Mouse (Mus musculus) v-Abl transformed pro-B cells (cell line): ENCODE data around the gene Dab2ip.

Experiments used
- in situ Hi-C, 2 experiments: fragments of 400-800 bp; cut with MboI; formaldehyde crosslinking; loops; one replicate each; pipeline ENCODE4 v1.15.1; 2025; ENCODE audit not compliant: unreplicated experiment in 2 of 2

Dab2ip gene

DNA sequence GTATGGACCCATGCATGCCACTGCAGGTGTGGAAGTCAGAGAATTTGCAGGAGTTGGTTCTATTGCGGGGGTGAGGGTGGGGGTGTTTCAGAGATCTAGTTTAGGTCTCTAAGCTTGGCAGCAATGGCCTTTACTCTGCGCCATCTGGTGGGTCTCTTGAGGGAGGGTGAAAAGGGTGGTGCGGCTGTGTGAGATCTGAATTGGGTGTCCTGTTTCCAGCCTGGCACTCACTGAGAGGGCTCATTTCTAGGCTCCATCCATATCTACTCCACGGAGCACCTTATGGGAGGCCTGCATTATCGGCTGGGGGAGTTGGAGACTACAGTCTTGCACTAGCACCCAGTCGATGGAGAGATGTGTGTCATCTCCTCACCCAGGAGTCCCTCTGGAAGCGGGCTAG is 60.9 kb downstream of the Dab2ip start:
- in situ Hi-C loops: no loop called here

DNA sequence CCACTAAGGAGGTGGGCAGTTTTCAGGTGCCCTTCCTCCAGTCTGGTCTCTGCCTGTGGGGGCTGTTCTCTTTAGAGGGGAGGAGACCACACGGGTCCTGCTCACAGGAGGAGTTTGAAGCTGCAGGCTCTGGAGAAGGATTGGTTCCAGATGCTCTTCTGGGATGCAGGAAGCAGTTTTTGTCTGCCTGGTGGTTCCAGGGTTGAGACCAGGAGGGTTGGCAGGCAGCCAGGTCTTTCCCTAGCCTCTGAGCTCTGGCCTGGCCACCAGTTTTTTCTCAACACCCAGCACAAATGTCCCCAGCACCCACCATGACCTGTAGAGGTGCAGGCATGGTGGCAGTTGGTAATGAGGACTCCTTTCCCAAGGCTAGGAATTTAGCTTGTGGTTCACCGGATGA is 61.5 kb downstream of the Dab2ip start:
- in situ Hi-C loops: no loop called here

DNA sequence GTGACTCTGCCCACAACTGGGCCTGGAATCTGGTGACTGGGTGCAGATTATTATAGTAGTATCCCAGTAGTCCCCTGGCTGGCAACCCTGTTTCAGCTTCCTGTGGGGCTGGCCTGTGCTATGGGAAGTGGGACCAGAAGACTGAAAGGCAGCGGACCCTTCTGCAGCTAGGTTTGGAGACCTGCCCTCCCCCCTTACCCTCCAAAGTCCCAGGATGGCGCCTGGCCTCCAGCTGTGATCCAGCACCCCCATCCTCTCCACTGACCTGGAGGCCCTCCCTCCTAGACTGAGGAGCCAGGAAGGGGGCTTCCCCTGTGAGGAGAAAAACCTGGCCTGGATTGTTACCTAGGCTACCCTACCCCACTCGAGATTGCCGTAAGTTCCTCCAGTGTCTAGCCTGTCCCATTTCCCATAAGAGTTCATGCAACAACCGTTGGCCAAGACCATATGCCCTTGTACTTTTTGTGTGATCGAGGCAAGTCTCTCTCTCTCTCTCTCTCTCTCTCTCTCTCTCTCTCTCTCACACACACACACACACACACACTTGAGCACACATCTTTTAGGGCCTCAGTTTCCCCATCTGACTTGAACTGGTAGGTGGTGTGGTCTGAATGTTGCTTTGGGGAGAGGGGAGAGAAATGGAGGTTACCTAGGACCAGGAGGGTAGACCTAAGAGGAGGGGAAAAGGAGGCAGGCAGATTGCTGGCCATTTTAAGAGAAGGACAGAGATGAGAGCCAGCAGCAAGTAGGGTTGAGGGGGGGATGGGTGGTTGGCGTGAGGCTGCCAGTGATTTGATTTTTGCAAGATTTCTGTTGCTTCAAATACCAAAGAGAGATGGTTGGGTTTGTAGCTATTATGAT is 62.5 kb downstream of the Dab2ip start:
- in situ Hi-C loops: no loop called here

DNA sequence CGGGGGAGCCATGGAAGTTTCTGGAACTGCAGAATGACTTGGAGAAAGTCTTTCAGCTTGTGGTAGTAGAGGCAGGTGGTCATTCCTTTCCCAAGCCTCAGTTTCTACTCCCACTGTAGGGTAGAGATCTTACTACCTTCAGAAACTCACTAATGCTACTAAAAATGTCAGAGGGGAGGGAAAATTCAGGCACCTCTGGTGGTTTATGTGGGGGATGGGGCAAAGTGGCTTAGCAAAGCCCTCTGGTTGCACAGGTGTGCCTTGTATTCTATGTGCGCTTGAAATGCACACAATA is 63.1 kb downstream of the Dab2ip start:
- in situ Hi-C loops: no loop called here

- in situ Hi-C loops: no loop called here
Observed at GRCm38 (mm10) chr2:35621796-35622195, 63.7 kb downstream of the Dab2ip start.

DNA sequence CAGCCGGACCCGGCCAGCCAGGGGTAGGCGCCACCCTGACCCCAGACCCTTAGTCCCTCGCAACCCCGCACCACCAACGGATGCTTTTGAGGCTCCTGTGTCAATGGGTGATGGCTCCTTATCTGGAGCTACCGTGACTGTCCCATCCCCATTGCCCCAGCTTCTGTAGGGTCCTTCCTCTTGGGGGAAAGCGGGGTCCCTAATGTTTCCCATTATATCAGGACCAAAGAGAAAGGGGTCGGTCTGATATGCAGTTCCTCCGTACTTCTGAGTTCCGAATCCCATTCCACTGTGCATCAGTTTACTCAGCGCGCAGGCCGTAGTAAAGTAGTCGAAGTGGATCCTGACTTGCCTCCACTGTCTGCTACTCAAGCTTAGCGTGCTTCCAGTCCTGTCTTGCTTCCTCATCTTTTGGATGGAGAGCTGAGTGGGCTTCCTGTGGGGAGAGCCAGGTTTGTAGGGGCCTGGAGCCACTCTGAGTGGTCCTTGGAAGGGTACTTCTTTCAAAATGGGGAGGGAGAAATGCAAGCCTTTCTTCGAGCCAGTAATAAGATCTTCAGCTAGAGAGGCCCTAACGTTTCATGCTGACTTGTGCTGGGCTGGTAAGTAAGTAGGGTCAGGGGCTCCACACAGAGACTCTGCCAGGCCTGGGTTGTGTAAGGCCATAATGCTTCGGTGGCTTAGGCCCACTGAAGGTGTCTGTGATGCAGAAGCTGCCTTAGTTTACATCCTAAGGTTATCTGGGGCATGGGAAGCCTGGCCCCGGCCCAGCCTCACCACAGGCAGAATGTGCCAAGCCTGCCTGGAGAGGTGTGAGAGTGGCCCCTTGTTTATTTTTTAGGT is 64.4 kb downstream of the Dab2ip start:
- in situ Hi-C loops: no loop called here

- in situ Hi-C loops: no loop called here
Observed at GRCm38 (mm10) chr2:35623104-35623377, 65.0 kb downstream of the Dab2ip start.

DNA sequence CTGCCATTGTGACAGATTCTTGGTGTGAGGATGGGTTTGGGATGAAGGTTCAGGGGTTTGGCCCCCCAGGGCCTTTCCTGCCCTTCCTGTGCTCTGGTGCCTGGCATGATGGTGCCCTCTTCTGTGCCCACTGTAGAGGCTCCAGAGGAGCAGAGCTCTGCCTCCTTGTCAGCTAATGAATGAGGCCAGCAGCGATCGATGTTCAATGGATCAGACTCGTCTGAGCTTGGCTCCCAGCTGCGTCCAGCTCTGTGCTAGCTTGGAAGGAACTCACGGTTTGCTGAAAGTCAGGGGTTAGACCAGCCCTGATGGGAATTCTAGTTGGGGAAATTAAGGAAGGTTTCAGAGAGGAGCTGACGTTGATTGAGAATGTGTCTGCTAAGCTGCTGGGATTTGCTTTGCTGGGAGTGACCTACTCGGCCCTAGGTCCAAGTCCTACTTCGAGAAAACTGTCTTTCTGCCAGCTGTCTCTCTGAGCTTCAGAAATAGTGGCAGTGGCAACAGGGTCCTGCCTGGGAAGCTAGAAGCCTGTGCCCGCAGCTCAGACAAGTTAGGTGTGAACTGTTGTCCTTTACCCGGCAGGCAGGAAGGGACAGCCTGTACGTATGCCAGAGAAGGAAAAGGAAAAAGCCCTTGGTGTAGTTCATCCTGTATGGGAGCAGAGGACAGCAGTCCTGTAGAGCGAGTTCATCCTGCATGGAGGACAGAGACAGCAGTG is 65.5 kb downstream of the Dab2ip start:
- in situ Hi-C loops: no loop called here

DNA sequence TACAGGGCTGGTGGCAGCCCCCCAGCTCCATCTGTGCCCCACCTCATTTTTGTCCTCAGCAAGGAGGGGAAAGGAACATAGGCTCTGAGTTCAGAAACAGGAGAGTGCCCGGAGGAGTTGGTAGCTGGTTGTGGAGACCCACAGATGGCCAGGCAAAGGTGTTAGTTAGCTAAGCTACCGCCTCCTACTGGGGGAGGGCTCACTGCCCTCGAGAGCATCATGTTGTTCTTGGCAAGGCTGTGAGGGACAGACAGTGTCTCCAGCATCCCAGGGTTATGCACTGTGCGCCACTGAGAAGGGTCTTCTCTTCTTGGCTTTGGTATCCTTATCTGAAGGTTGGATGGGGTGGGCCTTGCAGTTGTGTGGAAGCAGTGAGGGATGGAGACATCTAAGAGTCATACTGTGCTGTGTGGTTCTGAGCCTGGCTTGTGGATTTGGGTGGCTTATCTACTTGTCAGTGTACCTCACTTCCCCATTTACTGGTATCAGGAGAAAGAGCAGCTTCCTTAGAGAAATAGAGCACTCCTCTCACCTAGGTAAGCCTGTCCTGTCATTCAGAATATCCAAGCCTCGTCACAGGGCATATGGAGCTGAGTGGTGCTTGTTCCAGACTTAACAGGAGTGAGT is 66.4 kb downstream of the Dab2ip start:
- in situ Hi-C loops: loop anchor here in 1 of 2 experiments (25.0 kb wide), 1 partner anchor 588 kb away; no protein-coding TSS in a partner anchor

DNA sequence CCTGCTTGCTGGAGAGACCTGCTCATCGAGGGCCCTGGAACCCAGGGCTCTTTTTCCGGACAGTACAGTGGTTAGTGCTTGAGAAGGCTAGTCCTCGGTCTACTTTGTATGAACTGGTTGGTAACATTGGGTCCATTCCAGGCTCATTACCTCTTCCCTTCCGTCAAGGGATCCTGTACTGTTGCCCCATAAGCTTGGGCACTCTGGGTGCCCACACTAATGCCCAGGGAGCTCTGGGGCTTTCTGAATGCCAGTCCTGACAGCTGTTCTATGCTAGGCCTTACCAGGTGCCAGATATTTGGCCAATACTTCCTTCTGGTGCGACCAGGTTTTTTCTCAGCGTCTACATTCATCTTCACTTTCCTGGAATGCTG is 66.9 kb downstream of the Dab2ip start:
- in situ Hi-C loops: loop anchor here in 1 of 2 experiments (25.0 kb wide), 1 partner anchor 587 kb away; no protein-coding TSS in a partner anchor

DNA sequence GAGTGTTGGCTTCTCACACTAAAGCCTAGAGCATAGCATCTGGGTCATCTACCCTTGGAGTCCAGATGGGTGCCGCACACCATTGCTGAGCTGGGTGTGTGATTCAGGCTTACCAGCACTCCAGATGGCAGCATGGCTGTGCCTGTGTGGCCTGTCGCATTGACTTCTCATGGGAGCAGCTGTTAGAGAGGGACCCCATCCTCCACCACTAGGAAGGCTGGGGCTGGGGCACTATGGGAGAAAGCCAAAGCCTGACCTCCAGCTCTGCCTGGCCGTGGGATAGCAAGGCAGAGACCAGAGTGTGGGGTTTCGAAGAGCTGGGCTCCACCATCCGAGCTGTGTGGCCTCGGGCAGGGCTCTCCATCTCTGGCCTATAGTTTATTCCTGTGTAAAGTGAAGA is 67.5 kb downstream of the Dab2ip start:
- in situ Hi-C loops: loop anchor here in 1 of 2 experiments (25.0 kb wide), 1 partner anchor 587 kb away; no protein-coding TSS in a partner anchor

GRCm38 (mm10) chr2:35626181-35626727 is 68.2 kb downstream of the Dab2ip start:
- in situ Hi-C loops: loop anchor here in 1 of 2 experiments (25.0 kb wide), 1 partner anchor 586 kb away; no protein-coding TSS in a partner anchor

DNA sequence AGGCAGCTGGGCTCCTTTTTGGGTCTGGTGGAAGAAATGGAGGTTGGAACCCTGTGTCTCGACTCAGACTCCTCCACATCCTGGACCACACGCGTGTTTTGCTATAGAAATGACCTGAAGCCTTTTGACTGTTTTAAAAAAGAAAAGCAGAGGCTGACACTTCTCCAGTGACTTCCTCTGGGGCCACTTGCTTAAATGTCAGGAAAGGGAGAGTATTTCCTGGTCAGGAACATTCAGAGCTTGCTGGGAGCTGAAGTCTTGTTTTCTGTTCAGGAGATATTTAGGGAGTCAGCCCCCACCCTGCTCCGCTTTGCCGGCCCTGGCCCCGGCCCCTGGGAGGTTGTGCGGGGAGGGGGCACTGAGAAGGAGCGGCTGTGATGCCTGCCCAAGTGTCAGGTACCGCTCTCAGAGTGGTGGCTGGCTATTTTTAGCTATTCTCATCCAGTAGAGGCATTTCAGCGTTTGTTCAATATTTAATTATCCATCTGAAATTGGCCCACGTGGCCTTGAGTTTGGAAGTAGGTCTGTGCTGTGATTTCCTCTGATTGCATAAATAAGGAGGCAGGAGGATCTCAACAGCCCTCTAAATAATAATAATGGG is 69.3 kb downstream of the Dab2ip start:
- in situ Hi-C loops: loop anchor here in 1 of 2 experiments (25.0 kb wide), 1 partner anchor 585 kb away; no protein-coding TSS in a partner anchor

DNA sequence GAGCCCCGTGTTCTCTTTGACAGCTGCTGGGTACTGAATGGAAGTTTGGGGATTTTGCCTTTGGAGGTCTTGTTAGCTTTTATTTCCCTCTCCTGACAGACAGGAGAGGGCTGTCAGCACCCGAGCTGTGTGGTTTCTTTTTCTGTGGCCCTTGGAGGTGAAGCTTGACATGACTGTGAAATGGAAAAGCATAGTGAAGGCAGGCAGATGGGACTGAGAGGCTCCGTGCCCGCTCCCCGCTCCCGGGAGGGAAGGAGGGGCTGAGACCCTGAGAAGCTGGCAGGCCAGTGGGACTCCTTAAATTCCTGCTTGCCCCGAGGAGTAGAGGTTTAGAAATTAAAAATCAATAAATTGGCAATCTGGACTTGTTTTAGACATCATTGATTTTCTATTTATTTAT is 70.0 kb downstream of the Dab2ip start:
- in situ Hi-C loops: loop anchor here in 1 of 2 experiments (25.0 kb wide), 1 partner anchor 584 kb away; no protein-coding TSS in a partner anchor

GRCm38 (mm10) chr2:35628656-35629055 is 70.6 kb downstream of the Dab2ip start:
- in situ Hi-C loops: loop anchor here in 1 of 2 experiments (25.0 kb wide), 1 partner anchor 584 kb away; no protein-coding TSS in a partner anchor

- in situ Hi-C loops: loop anchor here in 1 of 2 experiments (25.0 kb wide), 1 partner anchor 583 kb away; no protein-coding TSS in a partner anchor
Observed at GRCm38 (mm10) chr2:35629126-35629525, 71.1 kb downstream of the Dab2ip start.

DNA sequence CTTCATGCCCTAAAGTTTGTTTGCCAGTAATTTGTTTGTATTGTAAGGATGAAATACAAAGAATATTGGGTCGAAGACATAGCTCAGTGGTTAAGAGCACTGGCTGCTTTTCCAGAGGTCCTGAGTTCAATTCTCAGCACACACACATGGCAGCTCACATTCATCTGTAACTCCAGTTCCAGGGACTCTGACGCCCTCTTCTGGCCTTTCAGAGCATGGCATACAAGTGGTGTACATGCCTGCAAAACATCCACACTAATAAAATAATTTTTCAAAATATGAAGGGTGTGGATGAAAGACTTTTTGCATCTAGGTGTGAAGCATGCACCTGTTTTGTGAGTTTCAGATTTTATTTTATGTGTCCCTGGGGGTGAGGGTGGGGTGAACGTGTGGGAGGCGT is 75.3 kb downstream of the Dab2ip start:
- in situ Hi-C loops: loop anchor here in 1 of 2 experiments (25.0 kb wide), 1 partner anchor 579 kb away; no protein-coding TSS in a partner anchor

- in situ Hi-C loops: loop anchor here in 1 of 2 experiments (25.0 kb wide), 1 partner anchor 577 kb away; no protein-coding TSS in a partner anchor
Observed at GRCm38 (mm10) chr2:35634963-35635362, 76.9 kb downstream of the Dab2ip start.

DNA sequence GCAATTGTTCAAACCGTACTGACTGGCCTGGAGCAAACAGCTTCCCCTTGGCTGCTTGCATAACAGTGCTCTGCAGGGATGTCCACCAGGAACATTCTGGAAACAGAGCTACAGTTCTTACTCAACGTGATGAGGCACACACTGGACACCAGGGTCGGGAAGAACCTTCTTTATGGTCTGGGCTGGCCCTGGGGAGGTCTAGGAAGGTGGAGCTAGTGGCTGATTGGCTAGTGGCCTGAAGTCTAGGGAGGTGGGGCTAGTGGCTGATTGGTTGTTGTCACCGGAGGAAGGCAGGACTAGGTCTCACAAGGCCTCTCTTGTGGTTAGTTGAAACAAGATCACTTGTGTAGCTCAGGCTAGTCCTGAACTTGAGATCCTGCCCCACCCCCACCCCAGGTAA is 77.5 kb downstream of the Dab2ip start:
- in situ Hi-C loops: loop anchor here in 1 of 2 experiments (25.0 kb wide), 1 partner anchor 577 kb away; no protein-coding TSS in a partner anchor
